Mouse (Mus musculus) limb, embryonic 10.5 days (tissue): Measurements from ENCODE around the gene Gm7879. TPM values are rescaled to one million over a fixed set of nuclear protein-coding genes. Genes with fewer than 3 reads are reported as not detected.
"Not testable (repeated sequence)": the region's sequence is repeated elsewhere in the genome, so short reads cannot be mapped to it uniquely, and the experiment has no call there.

Experiments used
- DNase-seq: peaks from one replicate; pipeline ENCODE4 v3.0.0-alpha.2; 2017; ENCODE audit warnings: low spot score
- H3K27ac ChIP-seq: fragments of 300-500 bp; sonication (generic); 2 replicates; pipeline ENCODE4 v1.5.1; 2016; ENCODE audit warnings: mild to moderate bottlenecking
- H3K27me3 ChIP-seq: fragments of 300-500 bp; sonication (generic); 2 replicates; pipeline ENCODE4 v1.6.1; 2016; ENCODE audit warnings: low read depth, mild to moderate bottlenecking; ENCODE audit not compliant: poor library complexity, severe bottlenecking
- H3K36me3 ChIP-seq: fragments of 300-500 bp; sonication (generic); 2 replicates; pipeline ENCODE4 v1.6.1; 2016; ENCODE audit warnings: mild to moderate bottlenecking, moderate library complexity
- H3K4me1 ChIP-seq: fragments of 300-500 bp; sonication (generic); 2 replicates; pipeline ENCODE4 v1.6.1; 2016
- H3K4me3 ChIP-seq: fragments of 300-500 bp; sonication (generic); 2 replicates; pipeline ENCODE4 v1.5.1; 2016; ENCODE audit warnings: mild to moderate bottlenecking, moderate library complexity
- H3K9me3 ChIP-seq: fragments of 300-500 bp; sonication (generic); replicated peaks from 2 replicates; pipeline ENCODE4 v1.6.1; 2016; ENCODE audit warnings: mild to moderate bottlenecking
- WGBS: fragments of 180-500 bp; shearing (Covaris S2); methylation state at CpG from one replicate; pipeline ENCODE4 v1.1.7; 2016; 5-methylcytosine and 5-hydroxymethylcytosine counted together
- polyA plus RNA-seq: library from polyadenylated mRNA; unstranded; fragments of >200 nt; fragmentation: Nextera tagmentation; extraction: Ambion mirVana; gene quantifications from 2 replicates; pipeline ENCODE4 v1.2.1, GENCODE M21; 2016

Gm7879 gene
- 2.2 TPM in 1 of 2 replicates, not detected in the other for polyA plus RNA-seq

- DNase-seq, H3K9me3 ChIP-seq, H3K4me3 ChIP-seq, H3K36me3 ChIP-seq, H3K27me3 ChIP-seq, H3K4me1 ChIP-seq, H3K27ac ChIP-seq: not testable (repeated sequence)
- WGBS, result 91% methylated on average over 4 of the region's 4 CpGs
These were observed at the start of gene Gm7879 for GRCm38 (mm10) chr5:43912844-43913243. Gene Gm7879, plus strand, starts transcription at chr5:43913144.

DNA sequence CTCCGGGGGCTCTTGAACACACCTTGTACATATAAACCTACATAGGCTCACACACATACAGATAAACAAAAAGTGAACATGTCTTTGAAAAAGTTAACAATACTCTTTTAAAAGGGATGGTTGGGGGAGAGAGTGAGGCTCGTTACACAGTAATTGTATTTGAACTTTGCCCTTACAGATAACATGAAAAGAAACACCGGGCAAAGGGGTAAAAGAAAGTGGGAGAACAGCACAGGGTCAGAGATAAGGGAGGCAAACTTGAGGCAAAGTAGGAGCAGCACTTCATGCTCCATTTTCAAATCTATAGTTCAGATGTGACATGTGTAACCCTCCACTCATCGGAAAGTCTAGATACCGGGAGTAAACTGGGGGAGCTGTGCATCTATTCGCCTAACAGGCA, 49.3 kb upstream of the Gm7879 start:
- DNase-seq, result no peak
- Histone ChIP-seq H3K36me3 (no peaks in the 10 kb centered on the region), H3K9me3 (no peaks in the 10 kb centered on the region), H3K4me1 (peaks cover 13% of the 10 kb centered on the region), H3K27me3 (0 out of 2 replicates have a peak, but pooled peaks cover 7% of the 10 kb centered on the region), H3K27ac (no peak overlapping the region), H3K4me3 (no peak overlapping the region)
- WGBS, result 69% methylated on average over 6 of the region's 6 CpGs

GRCm38 (mm10) chr5:43865316-43865715, 47.6 kb upstream of the Gm7879 start:
- no peak for DNase-seq
- WGBS, result 82% methylated on average over 2 of the region's 2 CpGs
- Histone ChIP-seq H3K27ac (no peak overlapping the region), H3K27me3 (0 out of 2 replicates have a peak, but pooled peaks cover 7% of the 10 kb centered on the region), H3K4me3 (no peak overlapping the region), H3K9me3 (no peaks in the 10 kb centered on the region), H3K36me3 (no peaks in the 10 kb centered on the region), H3K4me1 (peaks cover 25% of the 10 kb centered on the region)

DNA sequence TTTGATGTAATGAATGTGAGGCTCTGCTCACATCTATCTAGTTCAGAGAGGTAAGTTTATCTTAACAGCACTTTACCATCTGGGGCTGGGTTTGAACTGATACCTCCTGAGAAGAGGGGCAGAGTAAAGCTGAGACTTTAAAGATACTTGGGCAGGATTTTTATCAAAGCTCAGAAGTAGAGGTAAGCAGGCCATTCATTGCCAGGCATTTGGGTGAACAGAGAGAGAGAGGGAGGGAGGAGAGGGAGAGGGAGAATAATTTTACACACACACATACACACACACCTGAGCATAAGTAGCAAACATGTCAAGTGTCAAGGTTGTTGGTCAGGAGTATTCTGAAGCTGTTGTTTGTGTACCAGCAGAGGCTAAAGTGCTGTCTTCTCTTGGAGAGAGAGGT, 44.7 kb upstream of the Gm7879 start, which contains the start of gene Cd38:
Gene Cd38, plus strand, starts transcription at position 301 of the 400 bp plus-strand sequence.
- Histone ChIP-seq H3K4me3 (peak within 1 kb of the TSS; percentile 58), H3K27ac (peak within 1 kb of the TSS; percentile 87), H3K36me3 (no peaks in the 10 kb centered on the region), H3K9me3 (no peaks in the 10 kb centered on the region), H3K27me3 (0 out of 2 replicates have a peak, but pooled peaks cover 7% of the 10 kb centered on the region), H3K4me1 (peaks cover 25% of the 10 kb centered on the region)
- DNase-seq, result no peak

DNA sequence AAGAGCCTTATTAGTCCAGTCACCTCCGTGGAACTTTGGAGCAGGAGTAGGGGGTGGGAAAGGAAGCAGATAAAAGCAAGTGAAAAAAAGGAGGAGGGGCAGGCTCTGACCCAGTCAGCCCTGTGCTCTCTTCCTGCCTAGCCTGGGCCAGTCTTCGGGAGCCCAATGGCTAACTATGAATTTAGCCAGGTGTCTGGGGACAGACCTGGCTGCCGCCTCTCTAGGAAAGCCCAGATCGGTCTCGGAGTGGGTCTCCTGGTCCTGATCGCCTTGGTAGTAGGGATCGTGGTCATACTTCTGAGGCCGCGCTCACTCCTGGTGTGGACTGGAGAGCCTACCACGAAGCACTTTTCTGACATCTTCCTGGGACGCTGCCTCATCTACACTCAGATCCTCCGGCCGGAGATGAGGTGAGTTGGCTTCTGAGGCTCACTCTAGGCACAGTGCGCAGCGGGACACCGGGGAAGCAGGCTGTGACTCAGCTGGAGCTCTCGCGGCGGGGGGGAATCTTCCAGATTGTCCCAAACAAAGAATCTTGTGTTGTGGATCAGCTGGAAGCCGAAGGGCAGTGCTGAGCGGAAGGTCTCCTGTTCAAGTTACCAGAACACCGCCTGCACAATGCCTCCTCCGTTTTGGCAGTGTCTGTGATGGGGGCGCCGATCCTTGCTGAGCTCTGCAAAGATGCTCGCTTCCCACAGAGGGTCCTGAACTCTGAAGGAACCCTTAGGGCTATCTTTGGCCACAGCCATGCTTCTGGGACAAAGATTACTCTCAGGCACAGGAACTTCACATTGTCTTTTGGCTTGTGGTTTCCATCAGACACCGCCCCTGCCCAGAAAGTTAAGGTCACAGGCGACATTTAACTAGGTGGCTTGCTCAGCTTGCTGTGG, 44.0 kb upstream of the Gm7879 start:
- Histone ChIP-seq H3K36me3 (no peaks in the 10 kb centered on the region), H3K27ac (peak overlapping the region; percentile 87), H3K27me3 (0 out of 2 replicates have a peak, but pooled peaks cover 7% of the 10 kb centered on the region), H3K4me3 (peak overlapping the region; percentile 58), H3K9me3 (no peaks in the 10 kb centered on the region), H3K4me1 (peaks cover 25% of the 10 kb centered on the region)
- 4% methylated on average over 28 of the region's 28 CpGs for WGBS
- DNase-seq, result peak; percentile 63

GRCm38 (mm10) chr5:43871845-43872244, 41.1 kb upstream of the Gm7879 start:
- peaks cover 25% of the 10 kb centered on the region for H3K4me1 ChIP-seq
- H3K27ac ChIP-seq, result no peak overlapping the region
- 68% methylated on average over 1 of the region's 1 CpGs for WGBS
- H3K4me3 ChIP-seq, result no peak overlapping the region
- H3K36me3 ChIP-seq, result no peaks in the 10 kb centered on the region
- no peak for DNase-seq
- H3K9me3 ChIP-seq, result no peaks in the 10 kb centered on the region
- H3K27me3 ChIP-seq, result 0 out of 2 replicates have a peak, but pooled peaks cover 7% of the 10 kb centered on the region

GRCm38 (mm10) chr5:43872652-43873051, 40.3 kb upstream of the Gm7879 start:
- Histone ChIP-seq H3K27me3 (0 out of 2 replicates have a peak, but pooled peaks cover 6% of the 10 kb centered on the region), H3K9me3 (no peaks in the 10 kb centered on the region), H3K27ac (no peak overlapping the region), H3K4me1 (peaks cover 20% of the 10 kb centered on the region), H3K4me3 (no peak overlapping the region), H3K36me3 (no peaks in the 10 kb centered on the region)
- DNase-seq, result no peak
- 80% methylated on average over 1 of the region's 1 CpGs for WGBS

GRCm38 (mm10) chr5:43882034-43882433, 30.9 kb upstream of the Gm7879 start:
- Histone ChIP-seq H3K9me3 (no peaks in the 10 kb centered on the region), H3K36me3 (no peaks in the 10 kb centered on the region), H3K27me3 (no peaks in the 10 kb centered on the region), H3K4me1 (peaks cover 15% of the 10 kb centered on the region), H3K27ac (no peak overlapping the region), H3K4me3 (no peak overlapping the region)
- WGBS, result 84% methylated on average over 3 of the region's 3 CpGs
- no peak for DNase-seq

- no peaks in the 10 kb centered on the region for H3K27me3 ChIP-seq
- DNase-seq, result no peak
- H3K27ac ChIP-seq, result peak overlapping the region; percentile 58
- WGBS, result 33% methylated on average over 3 of the region's 3 CpGs
- peaks cover 15% of the 10 kb centered on the region for H3K4me1 ChIP-seq
- H3K4me3 ChIP-seq, result no peak overlapping the region
- H3K9me3 ChIP-seq, result no peaks in the 10 kb centered on the region
- H3K36me3 ChIP-seq, result no peaks in the 10 kb centered on the region
These were observed 27.7 kb upstream of the Gm7879 start for GRCm38 (mm10) chr5:43885060-43885820.

- Histone ChIP-seq H3K4me3 (no peak overlapping the region), H3K4me1 (peaks cover 21% of the 10 kb centered on the region), H3K36me3 (no peaks in the 10 kb centered on the region), H3K27ac (no peak overlapping the region), H3K9me3 (no peaks in the 10 kb centered on the region), H3K27me3 (no peaks in the 10 kb centered on the region)
- no peak for DNase-seq
- 25% methylated on average over 1 of the region's 1 CpGs for WGBS
These were observed 20.6 kb upstream of the Gm7879 start for GRCm38 (mm10) chr5:43892386-43892785.

DNA sequence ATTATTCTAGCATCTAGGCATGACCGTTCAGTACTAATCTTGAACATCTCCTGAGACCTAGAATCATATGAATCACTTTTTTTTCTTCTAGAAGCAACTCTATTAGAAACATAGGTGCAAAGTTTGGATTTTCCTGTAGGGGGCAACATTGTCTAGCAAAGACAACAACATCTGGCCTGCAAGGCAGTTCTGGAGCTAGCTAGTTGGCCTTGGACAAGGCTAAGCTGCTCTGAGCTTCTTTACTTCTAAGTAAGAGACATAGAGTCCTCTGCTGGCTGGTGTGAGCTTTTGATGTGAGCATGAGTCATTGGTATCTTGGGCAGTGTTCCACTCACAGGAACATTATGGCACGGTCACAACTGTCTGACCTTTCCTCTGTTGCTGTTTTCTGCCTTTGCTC, 18.8 kb upstream of the Gm7879 start:
- Histone ChIP-seq H3K27me3 (no peaks in the 10 kb centered on the region), H3K9me3 (no peaks in the 10 kb centered on the region), H3K27ac (peak overlapping the region; percentile 90; the same call in 1 of the 2 replicates), H3K4me3 (no peak overlapping the region), H3K36me3 (no peaks in the 10 kb centered on the region), H3K4me1 (peaks cover 32% of the 10 kb centered on the region)
- no peak for DNase-seq
- 80% methylated on average over 2 of the region's 2 CpGs for WGBS

- H3K27ac ChIP-seq, result peak overlapping the region; percentile 90
- H3K4me1 ChIP-seq, result peaks cover 38% of the 10 kb centered on the region
- H3K36me3 ChIP-seq, result no peaks in the 10 kb centered on the region
- WGBS, result 27% methylated on average over 3 of the region's 3 CpGs
- no peaks in the 10 kb centered on the region for H3K27me3 ChIP-seq
- H3K4me3 ChIP-seq, result no peak overlapping the region
- H3K9me3 ChIP-seq, result no peaks in the 10 kb centered on the region
- DNase-seq, result peak; percentile 58
These were observed 17.0 kb upstream of the Gm7879 start for GRCm38 (mm10) chr5:43895931-43896330.

- H3K4me1 ChIP-seq, result no peaks in the 10 kb centered on the region
- H3K4me3 ChIP-seq, result no peak overlapping the region
- H3K9me3 ChIP-seq, result no peaks in the 10 kb centered on the region
- whole genome bisulfite sequencing, result 91% methylated on average over 3 of the region's 3 CpGs
- H3K27ac ChIP-seq, result no peak overlapping the region
- no peaks in the 10 kb centered on the region for H3K36me3 ChIP-seq
- DNase-seq, result no peak
- H3K27me3 ChIP-seq, result no peaks in the 10 kb centered on the region
These were observed 8.3 kb upstream of the Gm7879 start for GRCm38 (mm10) chr5:43904685-43905084.
